Mouse (Mus musculus) right cerebral cortex, postnatal 10 days (tissue): ENCODE data around the gene 1700067K01Rik.

ENCODE experiments used
- DNase-seq, 2 experiments: peaks; one replicate each; pipeline ENCODE4 v3.0.0; 2021; ENCODE audit warnings: low spot score in 2 of 2

The 1700067K01Rik gene

GRCm38 (mm10) chr8:84048171-84048570 lies 46.9 kb downstream of the 1700067K01Rik start:
- no peak for DNase-seq

GRCm38 (mm10) chr8:84052746-84053145 lies 51.4 kb downstream of the 1700067K01Rik start:
- no peak for DNase-seq

- DNase-seq = no peak
Measured at GRCm38 (mm10) chr8:84053229-84053628, 51.9 kb downstream of the 1700067K01Rik start.
